Mouse (Mus musculus) lung, adult 2 months (tissue): ENCODE measurements around the gene Ak5.
"Not testable (repeated sequence)": the region's sequence is repeated elsewhere in the genome, so short reads cannot be mapped to it uniquely, and the experiment has no call there.

Experiments
- CTCF ChIP-seq: fragments of 200-500 bp; IDR thresholded peaks from 2 replicates; pipeline ENCODE4 v1.5.1; 2011; ENCODE audit warnings: mild to moderate bottlenecking, low read length, control low read depth; ENCODE audit not compliant: insufficient read depth
- POLR2A ChIP-seq: fragments of 200-500 bp; IDR thresholded peaks from 2 replicates; pipeline ENCODE4 v1.6.1; 2011; ENCODE audit warnings: low read depth, mild to moderate bottlenecking, control low read depth, low read length, borderline replicate concordance; ENCODE audit errors: extremely low read depth

DNA sequence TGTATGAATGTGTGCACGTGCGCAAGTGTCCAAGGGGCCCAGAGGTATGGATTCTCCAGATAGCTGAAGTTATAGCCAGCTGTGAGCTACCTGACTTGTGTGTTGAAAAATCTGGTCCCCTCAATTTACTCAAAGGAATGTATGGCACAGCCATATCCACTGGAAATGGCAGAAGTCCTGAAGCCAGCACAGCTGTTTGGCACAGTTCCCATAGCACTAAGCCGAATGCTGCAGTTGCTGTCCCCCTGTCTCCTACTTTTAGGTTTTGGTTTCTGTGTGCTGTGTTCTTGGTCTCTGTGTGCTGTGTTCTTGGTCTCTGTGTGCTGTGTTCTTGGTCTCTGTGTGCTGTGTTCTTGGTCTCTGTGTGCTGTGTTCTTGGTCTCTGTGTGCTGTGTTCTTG lies 79.1 kb downstream of the Ak5 start:
- TF ChIP-seq CTCF, POLR2A: not testable (repeated sequence)
